Mouse (Mus musculus) intestine, postnatal 0 days (tissue): ENCODE data around the gene Il1rap. TPM values are rescaled to one million over a fixed set of nuclear protein-coding genes. Genes with fewer than 3 reads are reported as not detected.

ENCODE experiments used
- ATAC-seq: fragments of 200-750 bp; cut with Nextera tagmentation; 2 replicates; pipeline ENCODE4 v1.8.0; 2017; ENCODE audit warnings: mild to moderate bottlenecking, moderate TSS enrichment, moderate library complexity
- H3K27ac ChIP-seq: fragments of 300-500 bp; sonication (generic); 2 replicates; pipeline ENCODE4 v1.5.1; 2014; ENCODE audit warnings: mild to moderate bottlenecking, low read depth, low read length, moderate library complexity
- H3K27me3 ChIP-seq: fragments of 300-500 bp; sonication (generic); replicated peaks from 2 replicates; pipeline ENCODE4 v1.6.1; 2014; ENCODE audit warnings: low read length, mixed read lengths; ENCODE audit not compliant: control insufficient read depth, insufficient read depth
- H3K36me3 ChIP-seq: fragments of 300-500 bp; sonication (generic); 2 replicates; pipeline ENCODE4 v1.6.1; 2014; ENCODE audit warnings: mild to moderate bottlenecking, moderate library complexity; ENCODE audit not compliant: control insufficient read depth, insufficient read depth
- H3K4me1 ChIP-seq: fragments of 300-500 bp; sonication (generic); replicated peaks from 2 replicates; pipeline ENCODE4 v1.6.1; 2014; ENCODE audit warnings: antibody characterized with exemption, low read length, mixed read lengths; ENCODE audit not compliant: control insufficient read depth, insufficient read depth
- H3K4me2 ChIP-seq: fragments of 300-500 bp; sonication (generic); replicated peaks from 2 replicates; pipeline ENCODE4 v1.6.1; 2014; ENCODE audit warnings: low read depth, mild to moderate bottlenecking, moderate library complexity
- H3K4me3 ChIP-seq: fragments of 300-500 bp; sonication (generic); 2 replicates; pipeline ENCODE4 v1.5.1; 2014; ENCODE audit warnings: low read depth, low read length
- H3K9ac ChIP-seq: fragments of 300-500 bp; sonication (generic); 2 replicates; pipeline ENCODE4 v1.6.1; 2014; ENCODE audit warnings: mild to moderate bottlenecking, low read depth, low read length
- H3K9me3 ChIP-seq: fragments of 300-500 bp; sonication (generic); 2 replicates; pipeline ENCODE4 v1.6.1; 2016; ENCODE audit warnings: mixed run types; ENCODE audit not compliant: control insufficient read depth
- CTCF ChIP-seq: sonication (generic); IDR thresholded peaks from 2 replicates; pipeline ENCODE4 v1.5.1; 2016; ENCODE audit warnings: low read depth, mild to moderate bottlenecking, control low read depth, antibody characterized with exemption, moderate library complexity
- WGBS: fragments of 180-500 bp; shearing (Covaris S2); extraction: QIAGEN DNeasy Blood & Tissue Kit; methylation state at CpG from one replicate; pipeline ENCODE4 v1.1.7; 2014; 5-methylcytosine and 5-hydroxymethylcytosine counted together
- polyA plus RNA-seq: library from polyadenylated mRNA; unstranded; fragments of >200 nt; fragmentation: Nextera tagmentation; extraction: Ambion mirVana; gene quantifications from 2 replicates; pipeline ENCODE4 v1.2.1, GENCODE M21; 2015

The Il1rap gene
- polyA plus RNA-seq = 1.9 and 2.2 TPM in 2 replicates

GRCm38 (mm10) chr16:26581048-26581912 lies at the start of gene Il1rap:
Gene Il1rap (plus strand): TSS chr16:26581704.
- Histone ChIP-seq H3K36me3 (no peaks in the 10 kb centered on the region), H3K4me3 (peak within 1 kb of the TSS; percentile 62), H3K9ac (peak within 1 kb of the TSS; percentile 57), H3K4me2 (peak within 1 kb of the TSS; percentile 77), H3K27me3 (no peaks in the 10 kb centered on the region), H3K4me1 (no peaks in the 10 kb centered on the region), H3K27ac (no peak within 1 kb of the TSS), H3K9me3 (no peaks in the 10 kb centered on the region)
- WGBS = 3% methylated on average over 51 of the region's 51 CpGs
- ATAC-seq = peak; percentile 99
- TF ChIP-seq CTCF = peak; percentile 37; the same call in 1 of the 2 replicates

- no peak for ATAC-seq
- Histone ChIP-seq H3K4me1 (no peaks in the 10 kb centered on the region), H3K9ac (no peak overlapping the region), H3K4me2 (no peak overlapping the region), H3K9me3 (no peaks in the 10 kb centered on the region), H3K36me3 (no peaks in the 10 kb centered on the region), H3K27me3 (no peaks in the 10 kb centered on the region), H3K4me3 (no peak overlapping the region), H3K27ac (no peak overlapping the region)
- 71% methylated on average over 1 of the region's 1 CpGs for whole genome bisulfite sequencing
- TF ChIP-seq CTCF = no peak
These were observed 49.2 kb upstream of the Il1rap start for GRCm38 (mm10) chr16:26532287-26532686.

DNA sequence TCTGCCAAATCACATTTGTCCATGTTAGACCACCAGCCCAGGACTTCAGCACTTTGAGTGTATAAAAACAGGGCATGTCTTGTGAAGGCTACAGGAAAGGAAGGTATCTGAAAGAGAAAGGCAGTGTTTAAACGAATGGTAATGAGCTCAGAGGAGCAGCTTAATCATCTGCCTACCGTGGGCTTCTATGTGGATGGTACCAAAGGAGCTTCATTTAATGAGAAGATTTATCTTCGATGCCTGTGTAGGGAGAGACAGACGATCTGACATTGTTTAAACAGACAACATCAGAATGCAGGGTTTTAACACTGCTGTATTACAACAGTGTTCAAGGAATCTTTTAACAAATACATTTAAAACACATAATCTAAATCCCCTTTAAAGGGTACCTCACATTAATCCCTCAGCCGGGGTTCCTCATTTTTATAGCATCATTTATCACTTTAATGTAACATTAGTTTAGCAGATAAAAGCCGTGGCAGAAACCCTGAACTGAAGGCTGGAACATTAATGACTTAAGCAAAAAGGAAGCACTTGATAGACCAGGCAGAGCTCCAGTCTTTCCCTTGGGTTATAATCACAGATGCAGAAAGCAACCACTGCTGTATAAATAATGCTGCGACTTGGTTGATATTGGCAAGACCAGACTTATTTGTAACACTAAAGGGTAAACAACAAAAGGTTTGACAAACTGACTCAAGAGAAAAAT lies 35.2 kb upstream of the Il1rap start:
- whole genome bisulfite sequencing = 15% methylated on average over 7 of the region's 7 CpGs
- Histone ChIP-seq H3K27me3 (no peaks in the 10 kb centered on the region), H3K27ac (no peak overlapping the region), H3K9ac (no peak overlapping the region), H3K4me2 (no peak overlapping the region), H3K9me3 (no peaks in the 10 kb centered on the region), H3K36me3 (no peaks in the 10 kb centered on the region), H3K4me1 (no peaks in the 10 kb centered on the region), H3K4me3 (no peak overlapping the region)
- TF ChIP-seq CTCF = no peak
- no peak for ATAC-seq

- no peak for ATAC-seq
- no peak overlapping the region for H3K27ac ChIP-seq
- no peaks in the 10 kb centered on the region for H3K4me1 ChIP-seq
- H3K27me3 ChIP-seq = no peaks in the 10 kb centered on the region
- H3K9ac ChIP-seq = no peak overlapping the region
- 67% methylated on average over 1 of the region's 1 CpGs for WGBS
- H3K36me3 ChIP-seq = no peaks in the 10 kb centered on the region
- no peaks in the 10 kb centered on the region for H3K9me3 ChIP-seq
- no peak overlapping the region for H3K4me3 ChIP-seq
- no peak overlapping the region for H3K4me2 ChIP-seq
- no peak for TF ChIP-seq CTCF
These were observed 34.7 kb upstream of the Il1rap start for GRCm38 (mm10) chr16:26546879-26547206.

GRCm38 (mm10) chr16:26549221-26549620 lies 32.3 kb upstream of the Il1rap start:
- ATAC-seq = no peak
- no peaks in the 10 kb centered on the region for H3K36me3 ChIP-seq
- H3K4me1 ChIP-seq = no peaks in the 10 kb centered on the region
- no peak overlapping the region for H3K4me3 ChIP-seq
- H3K27me3 ChIP-seq = no peaks in the 10 kb centered on the region
- no peak overlapping the region for H3K9ac ChIP-seq
- H3K27ac ChIP-seq = no peak overlapping the region
- no peak for TF ChIP-seq CTCF
- no peaks in the 10 kb centered on the region for H3K9me3 ChIP-seq
- WGBS = 94% methylated on average over 2 of the region's 2 CpGs
- H3K4me2 ChIP-seq = no peak overlapping the region

GRCm38 (mm10) chr16:26552234-26552633 lies 29.3 kb upstream of the Il1rap start:
- H3K4me2 ChIP-seq = no peak overlapping the region
- no peak for ATAC-seq
- no peaks in the 10 kb centered on the region for H3K4me1 ChIP-seq
- H3K4me3 ChIP-seq = no peak overlapping the region
- no peaks in the 10 kb centered on the region for H3K27me3 ChIP-seq
- TF ChIP-seq CTCF = no peak
- no peaks in the 10 kb centered on the region for H3K36me3 ChIP-seq
- H3K9me3 ChIP-seq = no peaks in the 10 kb centered on the region
- H3K9ac ChIP-seq = no peak overlapping the region
- H3K27ac ChIP-seq = no peak overlapping the region
- WGBS = 74% methylated on average over 3 of the region's 3 CpGs
